Mouse (Mus musculus) left cerebral cortex, postnatal 10 days (tissue): ENCODE data around the gene Mid1. TPM values are rescaled to one million over a fixed set of nuclear protein-coding genes. Genes with fewer than 3 reads are reported as not detected.
A peak's percentile ranks its signal among the peaks of the same experiment; 100 is the strongest.
"Not testable (repeated sequence)": the region's sequence is repeated elsewhere in the genome, so short reads cannot be mapped to it uniquely, and the experiment has no call there.

Experiments
- DNase-seq, 2 experiments: peaks; one replicate each; pipeline ENCODE4 v3.0.0; 2021 to 2022; ENCODE audit warnings: low spot score in 2 of 2, mixed read lengths in 1 of 2; ENCODE audit errors: extremely low spot score in 1 of 2
- intact Hi-C: fragments of 180-260 bp; cut with DNase I; formaldehyde crosslinking; loops from one replicate; pipeline ENCODE4 v1.15.1; 2025
- total RNA-seq, 2 experiments: library from RNA; stranded (reverse); gene quantifications; 2 replicates each; pipeline ENCODE4 v1.2.3; 2021

Gene Mid1
- total RNA-seq, 2 experiments from 2014 or later, result 20.2 to 21.3 TPM

- peak; percentile 96 to 99 for DNase-seq
- intact Hi-C loops, result loop anchor here (1.0 kb wide), 1 partner anchor 8 kb away; no protein-coding TSS in a partner anchor
These were observed 306.3 kb downstream of the Mid1 start for GRCm38 (mm10) chrX:169991128-169991873.

DNA sequence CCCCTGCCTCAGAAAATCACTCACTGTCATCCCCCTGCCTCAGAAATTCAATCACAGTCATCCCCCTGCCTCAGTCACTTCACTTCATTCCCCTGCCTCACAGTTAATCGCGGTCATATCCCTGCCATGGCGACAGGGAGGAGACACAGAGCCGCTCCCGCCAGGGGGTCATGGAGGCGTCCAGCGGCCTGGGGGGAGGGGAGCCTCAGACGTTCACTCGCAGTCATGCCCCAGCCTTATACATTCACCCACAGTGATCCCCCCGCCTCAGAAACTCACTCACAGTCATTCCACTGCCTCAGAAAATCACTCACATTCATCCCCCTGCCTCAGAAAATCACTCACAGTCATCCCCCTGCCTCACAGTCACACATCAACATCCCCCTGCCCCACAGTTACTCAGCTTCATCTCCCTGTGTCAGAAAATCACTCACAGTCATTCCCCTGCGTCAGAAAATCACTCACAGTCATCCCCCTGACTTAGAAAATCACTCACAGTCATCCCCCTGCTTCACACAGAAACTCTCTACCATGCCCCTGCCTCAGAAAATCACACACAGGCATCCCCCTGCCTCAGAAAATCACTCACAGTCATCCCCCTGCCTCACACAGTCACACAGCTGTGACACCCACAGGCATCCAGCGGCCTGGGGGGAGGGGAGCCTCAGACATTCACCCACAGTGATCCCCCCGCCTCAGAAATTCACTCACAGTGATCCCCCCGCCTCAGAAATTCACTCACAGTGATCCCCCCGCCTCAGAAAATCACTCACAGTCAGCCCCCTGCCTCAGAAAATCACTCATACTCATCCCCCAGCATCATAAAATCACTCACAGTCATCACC is 307.3 kb downstream of the Mid1 start:
- DNase-seq, result peak; percentile 20 to 70
- intact Hi-C loops, result not testable (repeated sequence)

DNA sequence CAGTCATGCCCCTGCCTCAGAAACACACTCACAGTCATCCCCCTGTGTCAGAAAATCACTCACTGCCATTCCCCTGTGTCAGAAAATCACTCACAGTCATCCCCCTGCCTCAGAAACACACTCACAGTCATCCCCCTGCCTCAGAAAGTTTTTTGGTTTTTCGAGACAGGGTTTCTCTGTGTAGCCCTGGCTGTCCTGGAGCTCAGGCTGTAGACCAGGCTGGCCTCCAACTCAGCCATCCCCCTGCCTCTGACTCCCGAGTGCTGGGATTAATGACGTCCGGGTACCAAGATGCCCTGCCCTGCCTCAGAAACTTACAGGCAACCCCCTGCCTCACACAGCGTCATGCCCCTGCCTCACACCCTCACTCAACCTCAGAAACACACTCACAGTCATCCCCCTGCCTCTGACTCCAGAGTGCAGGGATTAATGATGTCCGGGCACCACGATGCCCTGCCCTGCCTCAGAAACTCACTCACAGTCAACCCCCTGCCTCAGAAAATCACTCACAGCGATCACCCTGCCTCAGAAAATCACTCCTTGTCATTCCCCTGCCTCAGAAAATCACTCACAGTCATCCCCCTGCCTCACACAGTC is 308.1 kb downstream of the Mid1 start:
- intact Hi-C loops, result not testable (repeated sequence)
- DNase-seq, result peak; percentile 26 to 61

GRCm38 (mm10) chrX:169994011-169994865 is 309.2 kb downstream of the Mid1 start:
- DNase-seq, result peak; percentile 65 to 88
- intact Hi-C loops, result not testable (repeated sequence)

DNA sequence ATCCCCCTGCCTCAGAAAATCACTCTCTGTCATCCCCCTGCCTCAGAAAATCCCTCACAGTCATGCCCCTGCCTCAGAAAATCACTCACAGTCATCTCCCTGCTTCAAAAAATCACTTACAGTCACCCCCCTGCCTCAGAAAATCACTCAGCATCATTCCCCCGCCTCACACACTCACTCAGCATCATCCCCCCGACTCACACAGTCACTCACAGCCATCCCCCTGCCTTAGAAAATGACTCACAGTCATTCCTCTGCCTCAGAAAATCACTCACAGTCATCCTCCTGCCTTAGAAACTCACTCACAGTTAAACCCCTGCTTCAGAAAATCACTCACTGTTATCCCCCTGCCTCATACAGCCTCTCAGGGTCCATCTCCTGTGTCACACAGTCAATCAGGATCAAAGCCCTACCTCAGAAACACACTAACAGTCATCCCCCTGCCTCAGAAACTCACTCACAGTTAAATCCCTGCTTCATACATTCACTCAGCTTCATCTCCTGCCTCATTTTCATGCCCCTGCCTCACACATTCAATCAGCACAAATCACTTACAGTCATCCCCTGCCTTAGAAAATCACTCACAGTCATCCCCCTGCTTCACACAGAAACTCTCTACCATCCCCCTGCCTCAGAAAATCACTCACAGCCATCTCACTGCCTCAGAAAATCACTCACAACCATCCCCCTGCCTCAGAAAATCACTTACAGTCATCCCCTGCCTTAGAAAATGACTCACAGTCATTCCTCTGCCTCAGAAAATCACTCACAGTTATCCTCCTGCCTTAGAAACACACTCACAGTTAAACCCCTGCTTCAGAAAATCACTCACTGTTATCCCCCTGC is 310.1 kb downstream of the Mid1 start:
- DNase-seq, result peak; percentile 24 to 36
- intact Hi-C loops, result not testable (repeated sequence)

DNA sequence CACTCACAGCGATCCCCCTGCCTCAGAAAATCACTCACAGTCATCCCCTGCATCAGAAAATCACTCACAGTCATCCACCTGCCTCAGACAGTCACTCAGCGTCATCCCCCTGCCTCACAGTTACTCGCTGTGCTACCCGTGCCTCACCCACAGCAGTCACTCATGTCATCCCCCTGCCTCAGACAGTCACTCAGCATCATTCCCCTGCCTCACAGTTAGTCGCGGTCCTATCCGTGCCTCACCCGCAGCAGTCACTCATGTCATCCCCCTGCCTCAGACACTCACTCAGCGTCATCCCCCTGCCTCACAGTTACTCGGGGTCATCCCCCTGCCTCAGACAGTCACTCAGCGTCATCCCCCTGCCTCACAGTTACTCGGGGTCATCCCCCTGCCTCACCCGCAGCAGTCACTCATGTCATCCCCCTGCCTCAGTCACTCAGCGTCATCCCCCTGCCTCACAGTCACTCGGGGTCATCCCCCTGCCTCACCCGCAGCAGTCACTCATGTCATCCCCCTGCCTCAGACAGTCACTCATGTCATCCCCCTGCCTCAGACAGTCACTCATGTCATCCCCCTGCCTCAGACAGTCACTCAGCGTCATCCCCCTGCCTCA is 311.0 kb downstream of the Mid1 start:
- peak in 1 of 2 experiments; percentile 57 for DNase-seq
- intact Hi-C loops, result not testable (repeated sequence)

DNA sequence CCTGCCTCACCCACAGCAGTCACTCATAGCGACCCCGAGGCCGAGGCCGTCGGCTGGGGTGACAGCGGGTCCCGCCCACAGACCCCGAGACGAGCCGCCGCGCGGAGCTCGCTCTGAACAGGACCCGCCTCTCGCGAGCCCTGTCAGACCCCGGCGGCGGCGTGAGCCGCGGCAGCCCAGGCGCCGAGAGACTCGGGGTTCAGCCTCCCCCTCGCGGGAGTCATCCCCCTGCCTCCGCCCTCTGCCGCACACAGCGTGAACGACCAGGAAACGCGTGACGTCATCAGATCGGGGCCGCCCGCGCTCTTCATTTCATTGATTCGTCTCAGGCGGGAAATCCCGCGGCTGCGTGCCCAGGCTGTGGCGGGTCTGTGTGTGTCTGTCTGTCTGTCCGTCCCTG is 311.9 kb downstream of the Mid1 start:
- peak; percentile 93 to 97 for DNase-seq

DNA sequence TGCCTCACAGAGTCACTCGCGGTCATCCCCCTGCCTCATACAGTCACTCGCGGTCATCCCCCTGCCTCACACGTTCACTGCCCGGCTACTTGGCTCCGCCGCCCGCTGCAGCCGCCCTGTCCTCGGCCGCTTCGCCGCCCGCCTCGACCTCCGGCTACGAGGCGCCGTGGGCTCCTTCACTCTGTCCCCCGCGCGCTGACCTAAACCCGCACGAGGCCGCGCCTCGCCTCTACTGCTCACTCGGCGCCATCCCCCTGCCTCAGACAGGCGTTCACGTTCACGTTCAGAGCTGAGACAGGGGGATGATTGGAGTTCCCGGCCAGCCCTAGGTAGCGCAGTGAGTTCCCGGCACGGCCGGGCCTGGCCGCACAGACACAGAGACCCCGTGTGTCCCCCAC is 312.5 kb downstream of the Mid1 start:
- peak in 1 of 2 experiments; percentile 90 for DNase-seq
- intact Hi-C loops, result not testable (repeated sequence)

More for the DNA sequence above, 311.9 kb downstream of the Mid1 start:
- intact Hi-C loops, result not testable (repeated sequence)

- intact Hi-C loops, result not testable (repeated sequence)
These were observed 313.0 kb downstream of the Mid1 start for GRCm38 (mm10) chrX:169997854-169998456.

DNA sequence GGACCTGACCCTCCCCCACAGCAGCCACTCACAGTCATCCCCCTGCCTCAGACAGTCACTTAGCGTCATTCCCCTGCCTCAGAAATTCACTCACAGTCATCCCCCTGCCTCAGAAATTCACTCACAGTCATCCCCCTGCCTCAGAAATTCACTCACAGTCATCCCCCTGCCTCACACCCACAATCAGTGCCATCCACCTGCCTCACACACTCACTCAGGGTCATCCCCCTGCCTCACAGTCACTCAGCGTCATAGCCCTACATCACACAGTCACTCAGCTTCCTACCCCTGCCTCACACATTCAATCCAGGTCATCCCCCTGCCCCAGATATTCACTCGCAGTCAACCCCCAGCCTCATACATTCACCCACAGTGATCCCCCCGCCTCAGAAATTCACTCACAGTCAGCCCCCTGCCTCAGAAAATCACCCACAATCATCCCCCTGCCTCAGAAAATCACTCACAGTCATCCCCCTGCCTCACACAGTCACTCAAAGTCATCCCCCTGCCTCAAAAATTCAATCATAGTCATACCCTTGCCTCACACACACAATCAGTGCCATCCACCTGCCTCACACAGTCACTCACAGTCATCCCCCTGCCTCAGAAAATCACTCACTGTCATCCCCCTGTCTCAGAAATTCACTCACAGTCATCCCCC is 313.7 kb downstream of the Mid1 start:
- not testable (repeated sequence) for DNase-seq
- intact Hi-C loops, result loop anchor here (1.0 kb wide), 1 partner anchor 7 kb away; no protein-coding TSS in a partner anchor

More at GRCm38 (mm10) chrX:169997854-169998456, 313.0 kb downstream of the Mid1 start:
- DNase-seq, result peak; percentile 100

- peak in 1 of 2 experiments; percentile 61 for DNase-seq
- intact Hi-C loops, result loop anchor here (1.0 kb wide), 1 partner anchor 8 kb away; no protein-coding TSS in a partner anchor
These were observed 314.4 kb downstream of the Mid1 start for GRCm38 (mm10) chrX:169999226-169999883.

- intact Hi-C loops, result loop anchor here (1.0 kb wide), 1 partner anchor 9 kb away; no protein-coding TSS in a partner anchor
These were observed 315.1 kb downstream of the Mid1 start for GRCm38 (mm10) chrX:169999912-170000641.

DNA sequence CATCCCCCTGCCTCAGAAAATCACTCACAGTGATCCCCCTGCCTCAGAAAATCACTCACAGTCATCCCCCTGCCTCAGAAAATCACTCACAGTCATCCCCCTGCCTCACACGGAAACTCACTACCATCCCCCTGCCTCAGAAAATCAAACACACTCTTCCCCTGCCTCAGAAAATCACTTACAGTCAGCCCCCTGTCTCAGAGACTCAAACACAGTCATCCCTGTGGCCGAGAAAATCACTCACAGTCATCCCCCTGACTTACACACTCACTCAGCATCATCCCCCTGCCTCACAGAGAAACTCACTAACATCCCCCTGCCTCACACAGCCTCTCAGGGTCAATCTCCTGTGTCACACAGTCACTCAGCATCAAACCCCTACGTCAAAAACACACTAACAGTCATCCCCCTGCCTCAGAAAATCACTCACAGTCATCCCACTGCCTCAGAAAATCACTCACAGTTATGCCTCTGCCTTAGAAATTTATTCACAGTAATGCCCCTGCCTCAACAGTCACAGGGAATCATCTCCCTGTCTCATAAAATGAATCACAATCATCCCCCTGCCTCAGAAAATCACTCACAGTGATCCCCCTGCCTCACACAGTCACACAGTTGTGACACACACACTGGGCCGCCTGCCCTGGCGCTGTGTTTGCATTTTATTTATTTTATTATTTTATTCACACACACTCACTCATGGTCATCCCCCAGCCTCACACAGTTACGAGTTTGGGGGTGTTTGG is 315.8 kb downstream of the Mid1 start:
- intact Hi-C loops, result not testable (repeated sequence)
- DNase-seq, result peak in 1 of 2 experiments; percentile 21

More at GRCm38 (mm10) chrX:169999912-170000641, 315.1 kb downstream of the Mid1 start:
- not testable (repeated sequence) for DNase-seq

GRCm38 (mm10) chrX:170001388-170001695 is 316.3 kb downstream of the Mid1 start:
- DNase-seq, intact Hi-C loops: not testable (repeated sequence)
